Mouse (Mus musculus): ENCODE results near the gene Card10.

GRCm38 (mm10) chr15:78772856-78773255 is 30.0 kb downstream of the Card10 start:
- no peak for TF ChIP-seq CTCF (IDR thresholded peaks at IDR 0.05; ENCODE audit: extremely low read depth, insufficient read depth, insufficient read length, insufficient replicate concordance)
- TF ChIP-seq POLR2A (IDR thresholded peaks at IDR 0.05; ENCODE audit: low read depth, low read length): no peak

All from spleen, adult 2 months (tissue).